Mouse (Mus musculus): ENCODE measurements around the gene Ttc14.

The Ttc14 gene

DNA sequence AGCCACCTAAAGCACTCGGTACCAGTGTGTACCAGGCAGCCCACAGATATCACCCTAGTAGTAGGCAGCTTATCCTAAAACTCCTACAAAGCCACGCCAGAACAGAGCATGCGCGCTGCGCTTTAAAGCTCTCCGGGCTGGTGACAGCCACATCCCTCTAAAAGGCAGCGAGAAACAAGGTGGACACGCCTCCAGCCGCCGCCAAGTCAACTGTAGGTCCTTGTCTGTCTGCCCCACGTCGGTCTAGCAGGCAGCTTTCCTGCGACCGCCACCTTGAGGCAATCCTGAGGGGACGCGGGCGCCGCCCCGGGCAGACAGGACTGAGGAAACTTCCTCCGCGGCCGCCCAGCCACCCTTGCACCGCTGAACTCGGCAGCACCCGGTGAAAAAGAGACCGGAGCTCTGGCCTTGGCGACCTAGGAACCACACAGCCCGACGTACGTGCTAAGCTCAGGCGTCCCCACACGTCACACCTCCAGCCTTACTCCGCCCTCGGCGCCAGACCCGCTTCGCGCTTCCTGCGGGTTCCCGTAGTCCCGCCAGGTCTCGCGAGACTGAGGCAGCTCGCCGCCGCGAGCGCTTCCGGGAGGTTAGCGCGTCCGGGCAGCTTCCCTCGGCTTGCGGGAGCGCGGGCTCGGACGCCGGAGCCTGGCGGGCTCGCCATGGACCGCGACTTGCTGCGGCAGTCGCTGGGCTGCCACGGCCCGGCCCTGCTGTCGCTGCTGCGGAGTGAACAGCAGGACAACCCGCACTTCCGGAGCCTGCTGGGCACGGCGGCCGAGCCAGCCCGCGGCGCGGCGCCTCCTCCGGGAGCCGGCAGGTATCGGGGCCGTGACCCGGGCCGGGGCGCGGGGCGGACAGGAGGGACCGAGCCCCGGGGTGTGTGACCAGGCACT is at the start of gene Ttc14:
Gene Ttc14 (plus strand): TSS at position 216 of the 896 bp plus-strand sequence.
- peak; percentile 97 to 99 for DNase-seq

DNA sequence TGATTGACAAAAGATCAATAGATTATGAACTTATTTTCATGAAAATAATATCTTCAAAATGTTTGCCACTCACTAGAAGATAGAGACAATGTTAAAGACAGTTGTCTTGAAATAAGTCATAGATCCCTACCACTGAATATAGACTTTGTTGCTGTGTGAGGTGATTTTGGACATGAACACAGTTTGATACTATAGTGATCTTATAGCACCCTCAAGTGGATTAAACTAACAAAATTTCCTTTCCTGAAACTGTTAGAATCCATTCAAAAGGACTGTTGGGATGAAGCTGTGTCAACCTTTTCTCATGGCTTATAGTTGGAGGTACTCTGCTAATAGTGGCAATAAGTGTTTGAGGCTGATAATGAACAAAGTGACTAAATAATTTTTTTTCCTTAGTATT is 8.7 kb upstream of the Ttc14 start:
- no peak for DNase-seq

DNA sequence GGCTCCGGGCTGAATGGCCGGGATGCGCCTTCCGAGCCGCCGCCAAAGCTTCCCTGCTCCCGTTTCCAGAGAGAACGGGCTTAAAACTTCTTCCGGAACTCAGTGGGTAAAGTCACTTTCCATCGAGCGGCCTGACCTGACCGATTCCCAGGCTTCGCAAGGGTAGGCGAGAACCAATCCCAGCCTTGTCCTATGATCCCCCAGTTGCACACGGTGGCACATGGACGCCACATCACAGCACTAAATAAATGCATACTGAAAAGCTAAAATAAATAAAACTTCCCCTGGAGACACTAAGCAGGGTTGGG is 835 bp downstream of the Ttc14 start:
- DNase-seq = no peak

DNA sequence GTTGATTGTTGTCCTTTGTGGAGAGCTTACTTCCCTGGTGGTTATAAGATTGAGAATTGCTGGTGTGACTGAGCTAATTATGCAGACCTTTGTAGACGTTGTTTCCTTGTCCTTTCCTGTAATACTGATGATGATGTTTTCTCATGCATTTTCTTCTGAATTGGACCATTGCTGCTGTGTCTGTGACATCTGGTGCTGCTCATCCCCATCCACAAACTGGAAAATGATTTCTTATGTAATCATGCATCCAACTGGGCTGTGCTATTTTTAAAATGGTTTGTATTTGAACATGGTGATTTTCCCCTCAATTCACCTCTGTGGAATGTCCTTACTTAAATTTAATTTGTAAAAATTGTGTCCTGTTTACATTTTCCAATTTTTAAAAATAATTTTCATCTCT is 7.5 kb downstream of the Ttc14 start:
- no peak for DNase-seq

DNA sequence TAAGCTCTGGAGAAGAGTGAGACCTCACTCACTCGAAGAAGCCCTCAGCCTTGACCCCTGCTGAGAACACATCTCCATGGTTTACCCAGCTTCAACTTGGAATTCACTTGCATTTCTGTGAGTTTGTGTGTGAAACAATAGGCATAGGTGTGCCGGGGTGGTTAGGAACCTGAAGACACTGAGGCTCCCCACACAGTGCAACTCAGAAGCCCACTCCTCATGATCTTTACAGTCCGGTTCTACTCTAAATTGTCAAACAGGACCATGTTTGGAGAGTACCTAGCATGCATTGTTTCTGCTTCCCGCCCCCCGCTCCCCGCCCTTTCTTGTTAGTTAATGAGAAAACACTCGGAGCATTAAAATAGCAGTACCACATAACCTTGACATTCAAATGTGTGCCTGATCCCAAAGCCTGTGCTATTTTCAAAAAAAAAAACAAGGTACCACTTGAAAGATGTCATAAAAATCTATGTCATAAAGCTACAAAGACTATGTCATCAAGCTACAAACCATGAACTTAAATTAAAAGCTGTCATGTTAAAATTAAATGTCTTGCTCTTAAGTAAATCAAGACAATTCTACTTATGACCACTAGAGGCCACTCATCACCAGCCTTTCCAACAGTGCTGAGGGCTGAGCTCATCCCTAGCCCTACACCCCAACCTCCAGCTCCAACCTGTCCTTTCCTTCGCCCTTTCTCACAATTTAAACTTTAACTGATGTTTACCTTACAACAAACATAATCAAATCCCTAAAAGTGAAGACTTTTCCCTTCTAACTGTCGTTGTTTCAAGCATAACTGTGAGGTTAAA is 24.7 kb downstream of the Ttc14 start:
- peak; percentile 50 to 58 for DNase-seq

DNA sequence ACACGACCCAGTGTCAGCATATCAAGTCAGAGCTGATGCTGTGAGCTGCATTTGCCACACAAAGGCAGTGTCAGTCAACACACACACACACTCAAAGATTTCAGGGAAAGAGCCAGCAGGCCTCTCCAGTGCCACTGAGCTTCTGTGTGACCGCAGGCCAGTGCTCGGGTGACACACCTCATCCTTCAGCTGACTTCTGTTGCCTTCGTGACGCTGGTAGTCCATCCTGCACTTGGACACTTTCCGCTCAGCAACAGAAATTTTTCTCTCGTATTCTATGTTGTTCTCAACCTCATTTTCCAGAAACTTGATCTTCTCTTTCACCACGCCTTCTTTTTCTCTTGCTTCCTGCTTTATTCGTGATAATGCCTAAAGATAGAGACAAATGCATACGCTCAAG is 32.7 kb downstream of the Ttc14 start:
- DNase-seq = no peak

DNA sequence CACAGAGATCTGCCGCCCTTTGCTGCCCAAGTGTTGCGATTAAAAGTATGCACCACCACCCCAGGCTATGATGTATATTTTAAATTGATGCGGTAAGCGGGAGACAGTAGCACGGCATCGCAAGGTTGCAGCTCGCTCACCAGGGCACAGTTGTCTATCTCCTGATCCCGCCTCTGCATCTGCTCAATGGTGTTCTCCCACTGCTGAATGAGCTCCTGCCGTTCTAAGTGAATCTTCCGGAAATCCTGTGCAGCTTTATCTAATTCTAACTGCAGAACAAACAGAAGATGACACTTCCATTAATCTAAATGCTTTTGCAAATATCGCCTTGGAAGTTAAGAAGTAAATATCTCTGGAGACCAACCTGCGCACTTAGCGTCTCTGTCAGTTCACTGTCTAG is 36.9 kb downstream of the Ttc14 start:
- no peak for DNase-seq

DNA sequence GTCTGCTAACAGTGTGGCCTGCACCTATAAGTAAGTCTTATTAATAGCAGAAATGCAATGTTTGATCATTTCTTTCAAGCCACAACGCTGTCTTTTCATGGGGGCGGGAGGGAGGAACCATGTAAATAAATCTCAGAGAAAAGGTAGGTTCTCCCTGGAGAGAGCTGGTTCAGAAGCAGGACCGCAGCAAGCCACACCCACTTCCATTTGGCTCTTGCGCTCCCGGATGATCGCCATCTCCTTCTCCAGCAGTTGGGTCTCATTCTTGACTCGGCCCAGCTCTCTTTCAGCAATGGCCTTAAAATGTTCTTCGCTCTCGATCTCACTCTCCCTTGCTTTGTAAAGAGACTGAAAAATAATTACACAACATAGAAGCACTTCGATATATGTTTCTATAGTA is 39.2 kb downstream of the Ttc14 start:
- no peak for DNase-seq

DNA sequence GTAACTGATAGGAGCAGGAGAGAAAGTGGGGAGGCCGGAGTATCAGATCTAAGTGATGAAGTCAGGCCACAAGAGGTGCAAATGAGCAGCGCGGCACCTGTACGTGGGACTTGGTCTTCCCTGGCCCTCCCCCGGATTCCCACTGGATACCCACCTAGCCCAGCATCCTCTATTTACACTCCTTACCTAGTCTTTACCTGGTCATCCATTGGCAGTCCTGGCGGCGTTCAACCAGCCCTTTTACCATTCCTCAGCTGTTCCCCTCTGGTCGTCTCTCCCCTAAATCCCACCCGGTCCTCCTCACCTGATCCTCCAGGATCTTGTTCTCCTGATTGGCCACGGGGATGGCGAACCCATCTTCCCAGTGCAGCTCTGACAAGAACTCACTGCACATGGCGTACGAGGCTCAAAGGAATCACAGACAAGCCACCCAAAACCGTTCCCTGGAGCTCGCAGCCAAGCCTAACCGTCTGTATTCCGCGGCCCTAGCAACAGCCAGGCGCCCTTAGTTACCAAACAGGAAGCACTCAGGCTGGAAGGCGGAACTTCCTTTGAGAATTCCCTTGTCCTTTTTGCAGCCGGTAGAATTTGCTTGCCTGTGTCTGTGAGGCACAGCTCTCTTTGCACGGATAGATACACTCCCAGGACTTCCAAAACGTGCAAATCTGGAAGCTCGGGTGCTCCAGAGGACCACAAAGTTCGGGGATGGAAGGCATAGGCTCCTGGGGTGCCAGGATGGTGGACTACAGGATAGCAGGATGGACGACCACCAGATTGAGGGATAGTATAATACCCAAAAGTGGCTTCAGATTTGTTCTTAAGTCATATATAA is 44.4 kb downstream of the Ttc14 start, which contains the start of gene Ccdc39:
Gene Ccdc39 (minus strand): TSS at position 510 of the 832 bp plus-strand sequence.
- DNase-seq = peak; percentile 83 to 89

DNA sequence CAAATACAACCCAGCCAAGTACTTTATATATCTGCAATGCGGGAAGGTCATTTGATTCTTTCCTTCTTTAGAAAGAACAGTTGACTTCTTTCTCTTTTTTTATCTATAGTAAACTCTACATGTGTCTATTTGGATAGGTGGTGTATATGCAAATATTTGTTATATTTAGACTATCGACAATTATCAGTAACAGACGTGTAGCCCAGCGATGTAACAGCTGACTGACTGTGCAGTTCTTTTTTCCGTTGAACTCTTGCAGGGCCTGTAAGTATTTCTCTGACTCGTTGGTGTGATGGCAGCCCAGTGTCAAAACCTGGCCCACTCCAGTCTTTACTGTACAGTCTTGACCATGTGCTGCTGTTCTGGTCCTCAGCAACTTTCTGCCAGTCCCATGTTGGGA is 47.0 kb downstream of the Ttc14 start:
- DNase-seq = no peak

DNA sequence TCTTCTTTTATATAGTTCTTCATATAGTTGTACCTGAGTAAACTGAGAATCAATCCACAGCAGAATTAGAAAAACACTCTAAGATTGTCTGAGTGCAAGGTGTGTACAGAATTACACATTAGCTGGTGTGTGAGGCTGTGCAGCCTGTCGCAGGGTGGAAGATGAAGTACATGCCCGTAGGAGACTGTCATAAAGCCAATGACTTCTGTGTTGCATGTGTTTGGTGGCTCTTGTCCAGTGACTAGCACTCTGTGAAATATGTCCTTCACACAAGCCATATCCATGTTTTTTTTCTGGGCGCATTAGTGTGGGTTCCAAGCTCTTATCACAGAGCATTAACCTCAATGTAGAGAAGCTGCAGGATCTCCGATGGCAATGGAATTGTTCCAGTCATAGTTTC is 51.2 kb downstream of the Ttc14 start:
- DNase-seq = no peak

DNA sequence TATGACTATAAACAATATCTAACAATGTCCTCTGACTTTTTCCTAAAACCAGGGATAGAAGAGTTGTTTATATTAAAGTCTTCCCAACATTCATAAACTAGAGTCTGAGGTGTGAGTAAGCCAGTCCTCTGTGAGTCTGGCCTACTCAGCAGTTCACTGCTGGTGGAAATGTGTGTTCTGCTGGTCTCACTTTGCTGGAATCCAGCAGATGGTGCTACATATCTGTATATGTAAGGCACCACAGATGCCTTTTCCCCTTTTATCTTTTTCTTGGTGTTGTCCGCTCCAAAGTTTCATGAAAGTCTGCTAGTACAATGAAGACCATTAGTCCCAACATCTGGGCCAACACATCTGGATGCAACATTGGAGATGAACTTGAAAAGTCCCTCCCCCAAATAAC is 53.4 kb downstream of the Ttc14 start:
- no peak for DNase-seq

DNA sequence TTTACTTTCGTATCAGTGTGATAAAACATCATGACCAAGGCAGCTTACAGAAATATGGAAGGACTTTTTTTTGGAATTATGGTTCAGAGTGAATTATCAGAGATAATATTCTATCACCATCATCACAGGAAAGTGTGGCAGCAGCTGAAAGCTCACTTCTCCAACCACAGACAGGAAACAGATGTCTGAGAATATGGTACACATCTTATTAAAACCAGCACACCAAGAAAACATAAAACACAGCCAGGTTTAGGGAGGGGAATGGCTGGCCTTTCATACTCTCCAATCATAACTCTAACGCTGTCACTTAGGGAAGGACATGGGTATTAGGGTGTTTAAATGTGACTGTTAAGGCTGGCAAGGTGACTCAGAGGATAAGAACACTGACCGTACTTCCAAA is 59.3 kb downstream of the Ttc14 start:
- no peak for DNase-seq

DNA sequence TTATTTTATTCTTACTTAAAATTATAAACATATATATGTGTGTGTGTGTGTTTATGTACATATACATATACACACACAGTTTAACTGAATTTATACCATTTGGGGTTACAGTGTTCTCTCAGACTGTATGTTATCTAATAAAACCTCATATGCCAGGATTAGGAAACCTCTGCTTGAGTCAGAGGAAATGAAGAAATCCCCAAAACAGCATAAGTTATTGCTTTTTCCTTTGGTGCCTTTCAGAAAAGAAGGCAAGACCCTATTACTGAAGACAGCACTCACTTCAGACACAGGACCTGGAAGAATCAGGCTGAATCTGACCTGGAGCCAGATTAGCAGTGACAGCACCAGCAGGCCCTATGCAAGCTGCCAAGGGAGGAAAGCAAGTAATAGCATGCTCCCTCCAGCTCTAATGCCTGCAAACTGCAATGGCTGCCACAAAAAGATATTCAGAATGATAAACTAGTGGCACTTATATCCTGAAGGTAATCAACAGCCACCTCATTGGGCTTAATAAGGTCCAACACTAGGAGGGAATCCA is 64.4 kb downstream of the Ttc14 start:
- DNase-seq = no peak

Data from cerebellum, adult 18-20 months (tissue).